Mouse (Mus musculus): ENCODE measurements at regions not wholly inside any gene's neighbourhood (a gene's known extent, or its start where the extent isn't known, plus 50 kb on each side); places are given as distances from the start of the nearest gene placed in this dataset.
"Not testable (repeated sequence)": the region's sequence is repeated elsewhere in the genome, so short reads cannot be mapped to it uniquely, and the experiment has no call there.

DNA sequence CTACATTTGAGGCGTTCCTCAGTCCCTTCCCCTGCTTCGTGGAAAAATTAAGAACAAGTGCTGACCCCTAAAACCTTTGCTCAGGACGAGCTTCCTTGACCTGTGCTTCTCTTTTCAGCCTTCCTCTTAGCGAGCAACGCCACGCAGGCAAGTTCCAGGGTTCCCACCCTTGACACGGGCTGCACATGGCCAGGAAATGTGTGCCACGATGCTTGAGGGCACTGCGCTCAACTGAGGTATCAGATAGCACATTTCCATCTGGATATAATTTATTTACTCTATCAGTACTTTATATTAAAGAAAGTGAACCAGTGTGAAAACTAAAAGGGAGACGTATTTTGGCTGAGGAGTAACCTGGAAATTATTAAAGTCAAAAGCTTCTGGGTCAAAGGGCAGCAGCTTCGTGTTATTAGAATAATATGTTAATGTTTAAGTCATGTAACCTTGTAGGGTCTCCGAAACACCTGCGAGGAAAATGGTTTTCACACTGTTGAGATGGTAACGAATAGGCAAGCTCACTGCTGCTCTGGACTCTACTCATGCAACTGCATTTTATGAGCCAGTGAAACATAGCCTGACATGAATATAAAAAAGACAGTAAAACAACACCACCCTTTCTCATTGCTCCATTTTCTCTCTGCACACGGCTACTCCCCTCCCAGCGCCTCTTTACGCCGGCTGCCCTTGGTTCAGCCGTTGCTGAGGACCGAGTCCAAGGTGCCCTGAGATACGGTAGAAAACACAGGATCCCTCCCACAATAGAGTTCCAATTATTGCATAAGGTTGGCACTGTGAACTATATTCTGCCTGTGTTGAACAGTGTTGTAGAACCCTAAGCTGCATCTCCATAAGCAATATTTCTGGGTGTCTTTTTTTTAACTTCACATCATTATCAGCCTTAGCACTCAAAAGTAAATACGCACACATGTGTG is 204.9 kb upstream of the Intu start:
- in situ Hi-C loops (cut with MseI, MboI), result no loop called here

DNA sequence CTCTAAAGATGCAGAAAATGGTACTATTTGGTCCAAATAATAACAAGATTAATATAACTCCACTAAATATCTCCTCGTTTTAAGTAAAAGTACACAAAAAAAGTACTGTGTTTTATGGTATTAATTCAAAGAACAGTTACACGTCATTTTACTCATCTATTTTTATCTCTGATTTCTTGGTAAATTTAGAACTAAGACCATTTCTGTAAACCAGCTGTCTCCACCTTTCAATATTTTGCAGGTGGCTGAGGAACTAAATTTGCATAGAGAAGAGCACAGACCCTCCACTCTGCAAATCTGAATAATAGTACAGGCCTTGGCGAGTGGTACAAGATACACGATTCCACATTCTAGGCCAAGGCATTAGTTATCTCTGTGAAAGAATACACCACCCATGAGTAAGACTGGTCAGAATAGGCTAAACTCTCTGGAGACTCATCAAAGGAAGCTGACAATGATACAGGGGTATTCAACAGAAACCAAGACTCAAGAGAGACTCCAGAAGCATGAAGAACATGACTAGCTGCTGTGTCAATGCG is 191.5 kb upstream of the Intu start:
- in situ Hi-C loops (cut with MseI, MboI), result no loop called here

DNA sequence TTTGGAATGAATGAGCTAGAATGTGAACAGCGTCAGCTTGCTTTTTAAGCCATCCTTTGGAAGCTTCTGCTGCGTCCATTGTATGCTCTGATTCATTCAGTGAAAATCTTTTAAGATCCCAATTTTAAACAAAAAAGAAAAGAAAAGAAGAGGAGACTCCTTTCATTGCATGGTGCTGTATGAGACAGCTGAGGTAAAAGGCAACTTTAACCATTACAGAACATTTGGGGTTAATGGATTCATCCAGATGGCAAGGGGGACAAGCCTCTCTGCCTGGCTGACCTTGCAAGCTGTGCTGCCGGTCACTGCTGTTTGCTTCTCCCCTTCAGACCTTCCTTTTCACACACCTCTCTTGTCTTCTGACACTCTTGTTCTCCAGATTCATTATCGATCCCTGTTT is 176.0 kb upstream of the Intu start:
- in situ Hi-C loops (cut with MseI, MboI), result no loop called here

DNA sequence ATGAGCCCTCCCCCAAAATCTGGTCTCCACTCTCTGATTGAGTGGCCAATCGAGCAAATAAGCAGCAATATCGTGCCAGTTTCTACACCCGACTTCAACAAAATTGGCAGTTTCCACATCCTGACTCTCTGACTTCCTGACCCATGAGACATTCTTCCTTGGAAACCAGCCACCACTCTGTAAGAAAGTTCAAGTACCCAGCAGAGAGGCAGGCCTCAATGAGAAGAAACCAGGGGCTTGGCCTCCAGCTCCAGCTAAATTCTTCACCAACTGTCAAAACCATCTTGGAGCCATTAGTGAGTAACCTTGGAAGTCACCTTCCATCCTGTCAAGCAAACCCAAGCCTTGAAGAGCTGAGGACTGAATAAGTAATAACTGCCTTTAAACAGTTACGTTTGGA is 162.7 kb upstream of the Intu start:
- in situ Hi-C loops (cut with MseI, MboI), result no loop called here

DNA sequence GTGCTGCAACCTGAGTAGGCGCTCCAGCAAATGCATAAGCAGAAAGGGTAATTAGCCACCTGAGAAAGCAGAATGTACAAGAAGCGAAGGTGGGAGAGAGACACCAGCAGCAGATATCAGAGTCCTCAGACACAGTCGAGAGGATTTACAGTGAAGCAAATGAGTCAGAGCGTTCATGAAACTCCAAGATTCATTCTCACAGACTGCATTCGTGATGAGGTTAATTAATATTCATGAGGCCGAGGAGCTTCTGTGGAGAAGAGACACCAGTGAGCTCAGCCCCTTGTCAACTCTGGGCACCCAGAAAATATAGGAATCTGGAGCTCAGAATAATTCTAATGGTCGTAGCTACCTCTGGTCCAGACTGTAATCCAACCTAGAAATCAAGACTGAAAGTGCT is 159.7 kb upstream of the Intu start:
- in situ Hi-C loops (cut with MseI, MboI), result no loop called here

DNA sequence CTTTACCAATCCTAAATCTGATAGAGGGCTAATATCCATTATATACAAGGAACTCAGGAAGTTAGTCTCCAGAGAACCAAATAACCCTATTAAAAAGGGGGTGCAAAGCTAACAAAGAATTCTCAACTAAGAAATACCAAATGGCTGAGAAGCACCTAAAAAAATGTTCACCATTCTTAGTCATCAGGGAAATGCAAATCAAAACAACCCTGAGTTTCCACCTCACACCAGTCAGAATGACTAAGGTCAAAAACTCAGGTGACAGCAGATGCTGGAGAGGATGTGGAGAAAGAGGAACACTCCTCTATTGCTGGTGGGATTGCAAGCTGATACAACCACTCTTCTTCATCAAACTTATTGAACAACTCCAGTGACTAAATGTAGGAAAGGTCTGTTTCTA is 154.9 kb upstream of the Intu start:
- in situ Hi-C loops (cut with MseI, MboI), result not testable (repeated sequence)

DNA sequence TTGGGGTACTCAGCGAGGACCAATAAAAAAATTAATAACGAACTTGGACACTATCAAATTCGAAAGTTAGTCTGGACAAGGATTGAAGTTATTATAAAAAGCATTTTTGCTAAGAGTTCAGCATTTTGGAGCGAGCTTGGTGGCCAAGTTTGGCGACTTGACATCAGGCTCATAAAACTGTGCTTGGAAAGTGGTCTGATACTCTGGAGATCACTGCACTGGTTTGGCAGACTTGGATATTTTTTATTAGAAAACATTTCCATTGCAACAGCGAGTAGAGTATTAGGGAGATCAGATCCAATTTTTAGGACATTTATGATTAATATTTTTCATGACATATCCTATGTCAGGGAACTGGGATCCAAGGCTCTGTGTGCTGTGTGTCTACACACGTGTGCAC is 153.7 kb upstream of the Intu start:
- in situ Hi-C loops (cut with MseI, MboI), result no loop called here

DNA sequence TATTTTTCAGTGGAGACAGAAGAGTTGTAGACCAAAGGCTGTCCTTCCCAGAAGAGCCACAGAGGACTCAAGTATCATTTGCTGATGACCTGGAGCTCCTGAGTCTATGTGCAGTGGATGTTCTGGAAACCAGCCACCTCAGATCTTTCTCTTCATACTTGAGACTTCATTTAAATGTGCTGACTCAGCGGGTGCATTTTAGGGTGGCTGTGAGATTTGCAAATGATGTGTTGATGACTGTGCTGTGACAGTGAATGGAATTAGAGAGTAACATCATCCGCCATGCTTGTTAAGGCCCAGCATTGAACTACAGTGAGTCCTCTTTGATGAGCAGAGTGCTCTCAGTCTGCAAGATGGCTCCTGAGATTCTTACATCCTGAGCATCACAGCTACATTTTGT is 152.0 kb upstream of the Intu start:
- in situ Hi-C loops (cut with MseI, MboI), result no loop called here

DNA sequence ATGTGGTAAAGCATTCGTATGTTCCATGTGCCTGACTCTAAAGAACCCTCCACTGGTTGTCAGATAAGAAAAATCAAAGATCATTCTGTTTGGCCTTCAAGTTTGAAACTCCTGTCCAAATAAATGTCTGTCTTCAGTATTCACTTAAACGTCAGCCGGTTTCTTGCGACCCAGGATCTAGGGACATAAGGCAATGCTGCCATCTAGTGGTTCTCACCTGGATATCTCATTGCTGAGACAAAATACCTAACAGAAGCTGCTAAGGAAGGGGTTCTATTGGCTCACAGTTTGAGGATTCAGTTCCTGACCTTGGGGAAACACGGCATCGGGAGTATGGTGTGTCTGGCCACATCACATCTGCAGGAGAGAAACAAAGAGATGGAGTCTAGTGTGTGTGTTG is 139.5 kb upstream of the Intu start:
- in situ Hi-C loops (cut with MseI, MboI), result loop anchor here in 1 of 2 experiments (10.0 kb wide), 1 partner anchor 1507 kb away; the partner anchor contains the start of gene Fat4

DNA sequence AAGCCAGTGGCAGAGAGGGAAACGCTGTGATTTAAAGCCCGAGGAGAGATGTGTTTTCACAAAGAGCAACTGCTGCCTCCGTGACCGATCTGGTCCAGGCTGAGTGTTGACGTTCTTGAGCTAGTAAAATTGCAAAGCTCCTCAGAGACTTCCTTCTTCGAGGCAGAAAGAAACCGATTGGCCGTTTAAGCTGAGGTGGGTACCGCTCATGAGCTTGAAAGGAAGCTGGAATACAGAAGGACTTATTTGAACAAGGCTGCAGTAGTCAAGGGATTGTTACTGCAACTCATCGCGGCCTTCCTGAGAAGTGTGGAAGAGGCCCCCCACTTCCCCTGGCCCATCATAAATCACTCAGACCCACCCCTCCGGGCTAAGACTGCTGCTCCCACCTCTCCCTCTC is 132.9 kb upstream of the Intu start:
- in situ Hi-C loops (cut with MseI, MboI), result loop anchor here in 1 of 2 experiments (10.0 kb wide), 1 partner anchor 1513 kb away; the partner anchor contains the start of gene Fat4

DNA sequence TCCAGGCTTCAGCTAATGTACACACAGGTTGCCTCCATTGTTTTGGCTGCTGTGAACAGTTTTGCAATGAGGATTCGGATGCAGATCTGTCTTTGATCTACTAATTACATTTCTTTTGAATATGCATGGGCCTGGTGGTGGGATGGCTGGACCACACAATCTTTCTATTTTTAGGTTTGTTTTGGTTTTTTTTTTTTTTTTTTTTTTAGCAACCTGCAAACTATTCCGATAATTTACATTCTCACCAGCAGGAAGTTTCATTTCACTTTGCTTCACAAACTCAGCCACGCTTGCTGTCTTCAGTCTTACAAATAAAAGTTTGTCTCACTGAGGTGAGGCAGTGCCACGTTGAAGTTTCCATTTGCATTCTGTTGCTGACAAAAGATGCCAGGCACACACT is 127.7 kb upstream of the Intu start:
- in situ Hi-C loops (cut with MseI, MboI), result no loop called here

DNA sequence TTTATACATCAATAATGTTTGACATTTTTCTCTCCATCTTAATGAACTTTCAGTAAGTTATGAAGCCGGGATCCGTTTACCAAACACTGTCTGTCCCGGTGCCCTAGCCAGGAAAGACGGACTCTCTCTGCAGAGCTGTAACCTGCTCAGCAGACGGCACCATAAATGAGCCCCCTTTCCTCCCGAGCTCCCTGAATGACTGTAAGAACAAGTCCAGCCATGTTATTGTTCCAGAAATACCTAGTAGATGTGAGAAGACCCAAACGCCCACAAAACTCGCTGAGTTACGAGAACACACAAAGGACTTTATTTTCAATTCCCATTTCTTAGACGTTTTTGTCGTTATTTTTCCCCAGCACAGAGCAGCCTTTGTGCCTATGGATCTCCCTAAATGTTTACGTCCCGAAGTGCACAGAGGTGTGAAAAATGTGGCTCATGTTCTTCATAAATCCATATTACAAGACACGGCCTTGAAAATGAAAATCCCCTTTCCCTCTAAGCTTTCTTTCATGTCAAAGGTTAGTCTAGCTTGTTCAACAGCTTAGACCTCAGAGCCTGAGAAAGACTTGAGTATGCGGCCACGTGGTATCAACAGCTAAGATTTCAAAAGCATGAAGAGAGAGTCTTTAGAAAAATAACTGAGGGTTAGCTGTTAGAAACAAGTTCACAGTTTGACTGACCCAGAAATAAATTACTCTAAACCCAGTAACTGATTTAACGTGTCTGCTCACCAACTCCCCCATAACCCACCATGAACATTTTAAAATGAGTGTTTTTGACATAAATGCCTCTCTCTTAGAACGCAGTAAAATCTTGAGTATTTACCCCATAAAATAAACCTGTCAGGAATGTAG is 125.8 kb upstream of the Intu start:
- in situ Hi-C loops (cut with MseI, MboI), result no loop called here

DNA sequence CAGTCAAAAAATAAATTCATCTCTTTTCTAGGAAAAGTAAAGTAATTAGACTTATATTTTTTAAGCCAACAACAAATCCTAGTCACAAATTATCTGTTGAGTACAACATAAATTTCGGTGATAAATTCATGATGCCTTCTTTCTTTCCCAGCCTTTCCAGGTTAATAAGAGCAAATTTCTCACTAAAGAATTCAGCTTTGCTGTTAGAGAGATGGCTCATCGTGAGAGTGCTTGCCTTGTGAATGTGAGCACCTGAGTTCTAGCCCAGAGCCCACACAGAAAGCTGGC is 125.2 kb upstream of the Intu start:
- in situ Hi-C loops (cut with MseI, MboI), result no loop called here

DNA sequence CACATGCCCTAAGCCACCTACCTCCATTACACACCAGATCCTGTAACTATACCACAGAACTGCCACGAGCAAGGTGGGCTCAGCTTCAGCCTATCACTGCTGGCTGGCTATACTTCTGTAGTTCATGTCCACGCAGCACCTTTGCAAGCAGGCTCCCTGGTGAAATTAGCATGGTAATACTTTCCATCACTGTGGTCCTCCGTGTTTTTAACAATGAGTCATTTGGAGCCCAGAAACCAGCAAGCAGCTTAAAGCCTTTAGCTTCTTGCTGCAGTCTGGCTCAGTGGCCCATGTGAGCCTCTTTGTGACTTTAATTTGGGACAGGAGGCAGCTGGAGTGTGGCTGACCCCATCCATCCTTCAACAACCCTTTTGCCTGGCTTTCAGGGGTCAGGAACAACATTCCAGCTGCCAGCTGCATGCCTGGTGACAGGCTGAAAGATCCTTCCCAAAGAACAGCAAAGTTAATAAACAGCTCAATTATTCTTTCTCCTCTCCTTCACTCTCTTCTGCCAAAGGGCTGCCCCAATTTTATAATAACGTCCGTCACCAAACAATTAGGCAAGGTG is 122.1 kb upstream of the Intu start:
- in situ Hi-C loops (cut with MseI, MboI), result no loop called here

DNA sequence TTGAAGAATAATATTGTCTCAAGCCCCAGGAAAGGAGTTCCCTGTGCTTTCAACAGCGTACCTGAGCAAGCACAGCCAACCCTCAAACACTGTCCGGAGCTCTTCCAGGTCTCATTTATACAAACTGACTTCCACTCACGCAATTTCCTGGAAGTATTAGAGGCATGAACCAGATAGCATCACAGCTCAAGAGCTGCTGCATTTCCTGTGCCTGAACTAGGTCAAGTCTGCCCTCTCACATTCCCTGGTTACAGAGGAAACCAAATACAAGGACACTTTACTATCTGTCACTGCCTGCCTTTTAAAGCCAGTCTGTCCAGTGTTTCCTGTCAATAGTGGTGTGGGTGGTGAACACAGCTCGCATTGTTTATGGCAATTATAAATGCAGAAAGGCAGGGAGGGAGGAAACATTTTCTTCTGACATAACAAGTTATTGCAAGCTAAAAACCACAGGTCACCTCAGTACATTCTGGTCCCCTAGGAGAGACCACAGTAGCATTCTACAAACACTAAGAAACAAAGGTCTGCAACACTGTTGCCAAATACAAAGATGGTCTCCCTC is 120.3 kb upstream of the Intu start:
- in situ Hi-C loops (cut with MseI, MboI), result no loop called here

DNA sequence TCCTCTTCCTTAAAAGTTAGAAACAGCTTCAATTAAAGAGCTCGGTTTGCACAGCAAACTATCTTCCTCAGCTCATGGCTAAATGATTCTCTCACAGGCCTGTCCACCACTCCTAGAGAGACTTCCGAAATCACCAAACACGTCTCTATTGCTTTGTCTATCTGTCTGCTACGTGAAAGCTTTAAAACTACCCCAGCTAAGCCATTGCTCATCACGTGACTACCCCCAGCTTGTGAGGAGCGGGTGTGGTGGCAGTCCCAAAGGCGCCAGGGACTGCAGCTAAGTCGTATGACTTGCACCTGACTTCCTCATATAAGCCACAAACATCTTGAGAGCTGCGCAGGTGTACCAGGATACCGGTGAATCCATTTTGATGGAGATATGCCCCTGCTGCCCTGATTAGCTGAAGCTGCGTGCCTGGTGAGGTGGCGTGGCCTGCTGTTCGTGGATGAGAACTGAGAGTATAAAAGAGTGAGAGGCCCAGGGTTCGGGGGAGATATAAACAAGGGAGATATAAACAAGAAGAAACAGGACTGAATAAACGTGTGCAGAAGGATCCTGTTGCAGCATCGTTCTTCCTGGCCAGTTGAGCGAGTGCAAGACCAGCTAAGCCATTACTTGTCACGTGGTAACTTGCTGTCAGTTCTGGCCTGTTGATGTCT is 105.8 kb upstream of the Intu start:
- in situ Hi-C loops (cut with MseI, MboI), result not testable (repeated sequence)

DNA sequence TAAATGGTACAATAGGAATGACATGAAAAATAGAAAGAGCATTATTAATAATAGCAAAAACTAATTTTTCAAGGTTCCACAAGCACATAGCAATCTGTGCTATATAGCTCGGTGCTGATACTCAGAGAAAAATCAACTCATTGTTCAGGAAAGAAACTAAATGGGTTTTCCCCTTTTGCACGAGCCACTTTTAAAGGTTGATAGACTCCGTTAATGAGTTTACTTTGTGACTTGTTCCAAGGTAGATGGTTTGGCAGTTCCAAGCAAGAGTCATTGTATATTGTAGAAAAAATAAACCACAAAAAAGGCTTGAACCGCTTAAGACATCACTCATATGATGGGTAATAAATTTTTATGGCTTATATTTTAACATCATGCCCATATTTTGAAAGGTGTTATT is 105.0 kb upstream of the Intu start:
- in situ Hi-C loops (cut with MseI, MboI), result no loop called here

DNA sequence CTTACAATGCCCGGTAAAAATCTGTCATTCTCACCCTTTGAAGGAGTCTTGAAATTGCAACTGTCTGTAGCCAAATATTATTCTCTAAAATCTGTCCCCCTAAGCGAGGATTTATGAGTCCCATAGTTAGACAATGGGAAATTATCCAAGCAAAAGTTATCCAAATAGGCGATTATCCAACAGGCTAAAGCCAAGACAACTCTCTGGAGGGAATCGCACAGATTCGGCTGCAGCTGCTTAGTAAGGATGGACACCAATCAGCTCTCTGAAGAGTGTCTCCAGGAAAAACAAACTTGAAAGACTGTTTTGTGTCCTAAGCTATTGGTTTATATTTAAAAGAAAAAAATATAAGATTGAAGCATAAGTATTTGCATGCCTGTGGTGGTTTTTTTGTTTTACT is 103.1 kb upstream of the Intu start:
- in situ Hi-C loops (cut with MseI, MboI), result no loop called here

DNA sequence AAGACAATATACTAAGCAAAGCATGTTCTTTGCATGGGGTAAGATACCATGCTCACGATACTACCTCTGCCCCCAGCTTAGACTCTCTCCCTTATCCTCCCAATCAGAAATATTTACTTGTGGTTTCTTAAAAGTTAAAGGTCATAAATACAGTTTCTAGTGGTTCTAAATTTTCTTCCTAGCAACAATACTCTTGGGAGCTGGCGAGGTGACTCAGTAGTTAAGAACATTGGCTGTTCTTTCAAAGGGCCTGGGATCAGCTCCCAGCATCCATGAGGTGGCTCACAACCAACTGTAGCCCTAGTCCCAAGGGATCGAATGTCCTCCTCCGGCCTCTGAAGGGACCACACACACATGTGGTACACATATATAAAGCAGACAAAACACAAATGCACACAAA is 92.8 kb upstream of the Intu start:
- in situ Hi-C loops (cut with MseI, MboI), result no loop called here

DNA sequence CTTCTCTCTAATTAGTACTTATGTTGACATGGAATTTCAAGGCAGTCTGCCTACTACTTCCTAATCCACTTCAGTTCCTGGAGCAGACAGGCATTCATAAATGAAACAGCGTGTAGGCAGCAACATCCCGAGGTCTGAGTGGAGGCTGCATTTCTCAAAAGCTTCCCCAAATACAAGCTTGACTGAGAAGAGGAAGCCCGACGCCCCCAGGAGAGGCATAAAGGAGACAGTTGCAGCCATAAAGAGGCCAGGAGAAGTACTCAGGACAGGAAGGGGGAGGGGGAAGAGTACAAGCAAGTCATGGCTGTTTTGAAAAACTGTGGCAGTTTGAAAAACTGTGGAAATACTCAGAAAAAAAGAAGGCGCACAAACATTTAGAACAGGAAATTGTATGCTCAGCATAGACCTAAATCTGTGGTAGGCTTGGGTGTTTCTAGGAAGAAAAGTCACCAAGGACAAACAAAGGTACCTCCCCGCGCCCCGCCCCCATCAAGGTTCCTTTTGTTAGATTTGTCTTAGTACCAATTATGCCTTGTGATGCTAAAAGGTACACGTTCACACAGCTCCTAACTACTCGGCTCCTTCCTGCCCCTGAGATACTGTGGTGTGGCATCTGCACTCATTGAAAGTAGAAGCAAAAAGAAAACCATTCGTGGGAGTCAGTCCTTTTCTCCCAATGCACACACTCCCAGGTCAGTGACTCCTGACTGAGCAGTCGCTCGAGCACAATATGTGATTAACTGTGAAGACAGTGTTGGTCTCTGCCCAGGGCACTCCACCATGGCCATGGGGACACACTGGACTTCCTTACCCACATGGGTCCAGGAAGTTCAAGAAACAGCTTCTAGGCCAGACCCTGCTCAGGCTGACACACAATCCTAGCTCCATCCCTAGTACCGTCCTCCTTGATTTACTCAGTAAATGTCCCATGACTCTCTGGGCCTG is 89.7 kb upstream of the Intu start:
- in situ Hi-C loops (cut with MseI, MboI), result no loop called here
